ENCODE assay signal across 8 mouse cellular contexts in genomic region chr6:22288737-22289460, GRCm38 (mm10). TPM values are rescaled to one million over a fixed set of nuclear protein-coding genes. Genes with fewer than 3 reads are reported as not detected.
DNase-seq lines count a peak whose midpoint lies in the region; ATAC-seq lines count a peak whose summit lies in the region.

No protein-coding gene starts in this region.

- H3K4me3 ChIP-seq in limb, embryonic 10.5 days = peak overlapping the region; percentile 57
- H3K4me3 ChIP-seq in midbrain, embryonic 12.5 days = peak overlapping the region; percentile 46

- H3K27ac ChIP-seq in limb, embryonic 10.5 days = peak overlapping the region; percentile 51
- H3K27ac ChIP-seq in midbrain, embryonic 12.5 days (replicated peaks) = no peak overlapping the region

- no peaks in the 10 kb centered on the region for H3K36me3 ChIP-seq in limb, embryonic 10.5 days
- H3K36me3 ChIP-seq in midbrain, embryonic 12.5 days = no peaks in the 10 kb centered on the region

- DNase-seq in cerebellum, adult 9-11 months = no peak
- peak; percentile 10 to 37 for DNase-seq in urinary bladder, adult 18-20 months (ENCODE audit: low spot score in 2 of 2)
- no peak for DNase-seq in urinary bladder, adult 2 months (ENCODE audit: low spot score)
- DNase-seq in gastrocnemius, postnatal 14 days = peak; percentile 6
- DNase-seq in limb, embryonic 10.5 days (ENCODE audit: low spot score) = peak; percentile 73
- DNase-seq in thymus, postnatal 0 days (ENCODE audit: low spot score) = peak; percentile 11

- peaks cover 44% of the 10 kb centered on the region for H3K27me3 ChIP-seq in limb, embryonic 10.5 days (ENCODE audit: low read depth, poor library complexity, severe bottlenecking)
- peaks cover 48% of the 10 kb centered on the region for H3K27me3 ChIP-seq in midbrain, embryonic 12.5 days

- ATAC-seq in cerebellum, adult (ENCODE audit: insufficient number of reproducible peaks, low FRiP score, low TSS enrichment) = peak; percentile 45
- ATAC-seq in midbrain, embryonic 12.5 days (ENCODE audit: low FRiP score, low read depth) = peak; percentile 81

- H3K4me2 ChIP-seq in midbrain, embryonic 12.5 days (replicated peaks) = peak overlapping the region; percentile 92

- H3K4me1 ChIP-seq in limb, embryonic 10.5 days = peaks cover 25% of the 10 kb centered on the region
- H3K4me1 ChIP-seq in midbrain, embryonic 12.5 days = peaks cover 22% of the 10 kb centered on the region

- H3K9me3 ChIP-seq in limb, embryonic 10.5 days (replicated peaks) = no peaks in the 10 kb centered on the region
- no peaks in the 10 kb centered on the region for H3K9me3 ChIP-seq in midbrain, embryonic 12.5 days

- H3K9ac ChIP-seq in midbrain, embryonic 12.5 days (replicated peaks) = peak overlapping the region; percentile 43

- under 1% methylated on average over 38 of the region's 38 CpGs for WGBS in limb, embryonic 10.5 days
- WGBS in midbrain, embryonic 12.5 days = under 1% methylated on average over 38 of the region's 38 CpGs

- intact Hi-C loops in gastrocnemius, postnatal 14 days (cut with DNase I; ENCODE audit: low total_unique reads) = no loop called here

RNA-seq across cellular contexts. Expression of gene Wnt16, which starts 0.9 kb away (rescaled TPM):
- 0.04 and 0.11 TPM in 2 replicates for polyA plus RNA-seq in urinary bladder, adult 2 months (2012; rRNA removed)
- total RNA-seq in gastrocnemius, postnatal 14 days (2021) = 1 to 10 TPM; 1.4 to 2.1 TPM
- 1.4 and 2.3 TPM in 2 replicates for polyA plus RNA-seq in limb, embryonic 10.5 days (2016; fragmentation: Nextera tagmentation; extraction: Ambion mirVana)
- 0.13 and 0.41 TPM in 2 replicates for polyA plus RNA-seq in midbrain, embryonic 12.5 days (2016; fragmentation: Nextera tagmentation; extraction: Ambion mirVana)
- polyA plus RNA-seq in thymus, postnatal 0 days (2015; fragmentation: Nextera tagmentation; extraction: Ambion mirVana) = not detected in 2 replicates

Comparison
In these comparisons a context has a peak if more than half of its experiments do, and no peak if none do; other contexts are left out.
1. DNase-seq: peak in urinary bladder, adult 18-20 months (2 of 2), gastrocnemius, postnatal 14 days (single experiment), limb, embryonic 10.5 days (single experiment) and thymus, postnatal 0 days (single experiment); none in cerebellum, adult 9-11 months (single experiment) and urinary bladder, adult 2 months (single experiment).